Mouse (Mus musculus) E14TG2a.4 (cell line): ENCODE measurements around the gene Ing2.
A peak's percentile ranks its signal among the peaks of the same experiment; 100 is the strongest.

ENCODE experiments used
- H3K27me3 ChIP-seq: 2 replicates; pipeline ENCODE4 v1.6.1; 2014; ENCODE audit warnings: low read length, control low read depth; ENCODE audit not compliant: insufficient read depth
- H3K36me3 ChIP-seq: 2 replicates; pipeline ENCODE4 v1.6.1; 2014; ENCODE audit warnings: low read length, control low read depth; ENCODE audit not compliant: insufficient read depth
- H3K4me1 ChIP-seq: replicated peaks from 2 replicates; pipeline ENCODE4 v1.6.1; 2014; ENCODE audit warnings: low read depth, low read length, control low read depth
- H3K4me3 ChIP-seq: replicated peaks from 2 replicates; pipeline ENCODE4 v1.5.1; 2014; ENCODE audit warnings: mild to moderate bottlenecking, low read length
- H3K9me3 ChIP-seq: 2 replicates; pipeline ENCODE4 v1.6.1; 2014; ENCODE audit warnings: low read length, control low read depth
- CTCF ChIP-seq: conservative IDR thresholded peaks from 2 replicates; pipeline ENCODE4 v1.5.1; 2014; ENCODE audit warnings: low read length
- NANOG ChIP-seq: IDR thresholded peaks from 2 replicates; pipeline ENCODE4 v1.6.1; 2014; ENCODE audit warnings: borderline replicate concordance, low read length, mixed read lengths
- POU5F1 ChIP-seq: IDR thresholded peaks from 2 replicates; pipeline ENCODE4 v1.6.1; 2014; ENCODE audit warnings: low read length, borderline replicate concordance

Gene Ing2

DNA sequence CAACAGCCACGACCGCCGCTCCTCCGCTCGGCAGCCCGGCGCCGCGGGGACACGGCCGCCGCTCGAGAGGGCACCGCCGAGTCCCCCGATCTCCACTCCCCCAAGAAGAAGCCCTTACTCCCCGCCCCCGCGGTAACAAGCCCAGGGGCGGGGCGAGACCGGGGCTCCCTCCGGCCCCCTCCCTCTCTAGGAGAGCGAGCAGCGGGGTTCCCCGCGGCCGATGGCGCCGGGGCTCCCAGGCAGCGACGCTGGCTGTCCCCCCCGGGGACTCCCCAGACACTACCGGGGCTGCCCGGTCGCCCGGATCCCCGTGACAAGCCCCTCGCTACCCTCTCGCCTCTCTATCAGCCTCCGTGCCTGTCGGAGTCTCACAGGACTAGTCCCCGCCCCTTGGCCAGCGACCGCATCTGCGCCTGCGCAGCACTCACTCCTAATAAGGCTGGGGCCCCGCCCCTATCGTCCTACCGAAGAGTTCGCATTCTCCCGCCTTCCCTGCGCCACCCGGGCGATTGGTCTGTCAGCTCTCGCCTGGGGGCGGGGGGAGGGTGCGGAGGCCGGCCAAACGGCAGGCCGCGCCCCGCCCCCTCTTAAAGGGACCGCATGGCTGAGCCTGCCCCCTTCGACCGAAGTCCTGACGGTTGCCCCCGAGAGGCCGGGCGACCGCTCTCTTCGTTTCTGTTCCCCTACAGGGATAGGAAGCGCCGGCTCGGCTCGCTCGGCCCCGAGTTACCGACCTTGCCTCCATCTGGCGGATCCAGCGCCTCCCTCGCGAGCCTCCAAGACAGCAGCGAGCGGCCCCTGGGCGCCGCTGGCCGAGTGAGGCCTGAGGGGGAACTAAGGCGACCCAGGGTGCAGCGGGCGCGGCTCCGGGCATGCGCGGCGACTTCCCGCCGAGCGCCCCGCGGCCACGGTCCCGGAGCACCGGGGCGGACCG lies at the start of gene Ing2:
TSS of gene Ing2 (minus strand) at position 780 of the 934 bp plus-strand sequence.
- Histone ChIP-seq H3K4me1 (peaks cover 26% of the 10 kb centered on the region), H3K9me3 (no peaks in the 10 kb centered on the region), H3K27me3 (no peaks in the 10 kb centered on the region), H3K36me3 (no peaks in the 10 kb centered on the region), H3K4me3 (peak within 1 kb of the TSS; percentile 99)
- no peak for TF ChIP-seq POU5F1
- TF ChIP-seq CTCF: no peak
- no peak for TF ChIP-seq NANOG

DNA sequence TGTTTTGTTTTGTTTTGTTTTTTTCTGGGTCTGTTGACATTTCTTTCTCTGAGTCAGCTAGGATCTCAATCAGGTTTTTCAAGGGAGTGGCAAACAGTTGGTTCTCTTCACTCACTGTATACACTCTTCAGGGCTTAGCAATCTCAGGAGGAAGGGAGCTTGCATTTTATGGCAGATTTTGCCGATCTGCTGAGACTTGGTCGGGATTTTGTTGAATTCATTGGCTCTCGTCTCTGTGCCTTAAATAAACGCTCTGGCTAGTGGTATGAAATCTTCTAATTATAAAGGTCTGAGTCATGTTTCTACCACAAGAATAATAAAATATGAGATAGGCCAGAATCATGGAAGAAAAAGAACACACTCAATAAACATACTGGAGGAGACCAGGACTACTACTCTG lies 46.3 kb upstream of the Ing2 start:
- H3K27me3 ChIP-seq: peaks cover 78% of the 10 kb centered on the region
- H3K4me3 ChIP-seq: no peak overlapping the region
- no peaks in the 10 kb centered on the region for H3K36me3 ChIP-seq
- TF ChIP-seq NANOG (no peak), CTCF (no peak), POU5F1 (no peak)
- H3K4me1 ChIP-seq: peaks cover 37% of the 10 kb centered on the region
- no peaks in the 10 kb centered on the region for H3K9me3 ChIP-seq

DNA sequence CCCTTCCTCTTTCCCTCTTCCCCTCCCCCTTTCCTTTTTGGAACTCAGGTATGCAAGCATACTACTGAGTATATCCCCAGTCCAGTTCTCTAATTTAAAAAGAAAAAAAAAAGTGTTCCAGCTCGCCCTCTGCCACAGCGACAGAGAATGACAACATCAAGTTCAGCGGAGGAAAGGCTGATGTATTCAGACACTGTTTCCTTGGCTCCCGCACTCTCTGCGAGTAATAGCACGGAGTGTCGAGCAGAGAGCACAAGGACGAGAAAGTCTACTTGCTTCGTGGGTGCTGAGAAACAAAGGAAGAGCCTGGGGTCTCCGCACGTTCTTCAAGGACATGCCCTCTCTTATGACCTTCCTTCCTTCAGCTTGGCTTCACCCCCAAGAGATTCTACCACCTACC lies 43.3 kb upstream of the Ing2 start:
- Histone ChIP-seq H3K27me3 (peaks cover 56% of the 10 kb centered on the region), H3K36me3 (no peaks in the 10 kb centered on the region), H3K4me1 (peaks cover 30% of the 10 kb centered on the region), H3K4me3 (0 out of 2 replicates have a peak overlapping the region, but pooled peaks have one; percentile 29), H3K9me3 (no peaks in the 10 kb centered on the region)
- TF ChIP-seq POU5F1: no peak
- TF ChIP-seq CTCF: no peak
- TF ChIP-seq NANOG: no peak

DNA sequence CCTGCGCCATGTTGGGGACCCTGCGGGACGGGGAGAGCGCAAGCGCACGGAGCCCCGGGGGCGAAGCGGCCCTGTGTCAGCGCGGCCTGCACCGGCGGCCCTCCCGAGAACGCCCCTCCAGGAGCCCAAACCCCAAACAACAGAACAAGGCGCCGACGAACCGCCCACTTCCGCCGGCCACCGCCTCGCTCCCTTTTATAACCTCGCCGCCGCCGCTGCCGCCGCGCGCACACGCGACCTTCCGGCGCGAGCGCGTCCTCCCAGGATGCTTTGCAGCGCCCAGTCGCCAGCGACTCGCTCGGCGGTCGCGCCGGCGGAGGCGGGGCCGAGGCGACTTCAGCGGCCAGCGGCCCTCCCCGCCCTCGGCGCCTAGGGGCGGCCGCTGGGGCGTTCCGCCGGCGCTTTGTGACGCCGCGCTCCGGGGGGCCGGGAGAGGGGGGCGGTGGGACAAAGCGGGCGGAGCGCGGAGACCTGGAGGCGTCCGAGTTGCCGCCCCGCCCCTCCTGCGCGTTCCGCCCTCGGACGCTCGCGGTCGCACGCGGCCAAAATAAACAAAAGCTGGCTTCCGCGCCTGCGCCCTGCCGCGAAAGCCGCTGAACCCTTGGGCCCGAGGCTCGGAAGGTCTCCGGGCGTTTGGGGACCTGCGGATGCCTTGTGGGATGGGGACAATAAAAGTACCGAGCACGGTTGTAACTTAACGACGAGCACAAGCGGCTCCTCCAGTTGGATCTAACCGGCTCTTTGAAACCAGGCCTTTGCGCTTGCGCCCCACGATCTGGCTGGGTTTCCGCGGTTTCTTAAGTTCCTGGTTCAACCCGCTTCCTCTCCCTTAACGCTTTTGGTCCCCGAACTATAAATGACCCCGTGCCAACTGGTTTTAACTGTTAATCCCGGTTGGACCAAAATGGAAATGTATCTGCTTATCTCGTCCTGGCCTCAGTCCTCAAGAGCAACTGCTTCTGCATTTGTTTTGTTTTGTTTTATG lies 38.7 kb upstream of the Ing2 start, which contains the start of gene Cdkn2aip:
TSS of gene Cdkn2aip (minus strand) at position 172 of the 985 bp plus-strand sequence.
- TF ChIP-seq POU5F1 (no peak), NANOG (no peak), CTCF (no peak)
- H3K9me3 ChIP-seq: no peaks in the 10 kb centered on the region
- H3K4me3 ChIP-seq: peak within 1 kb of the TSS; percentile 98
- peaks cover 22% of the 10 kb centered on the region for H3K36me3 ChIP-seq
- peaks cover 19% of the 10 kb centered on the region for H3K27me3 ChIP-seq
- peaks cover 44% of the 10 kb centered on the region for H3K4me1 ChIP-seq

DNA sequence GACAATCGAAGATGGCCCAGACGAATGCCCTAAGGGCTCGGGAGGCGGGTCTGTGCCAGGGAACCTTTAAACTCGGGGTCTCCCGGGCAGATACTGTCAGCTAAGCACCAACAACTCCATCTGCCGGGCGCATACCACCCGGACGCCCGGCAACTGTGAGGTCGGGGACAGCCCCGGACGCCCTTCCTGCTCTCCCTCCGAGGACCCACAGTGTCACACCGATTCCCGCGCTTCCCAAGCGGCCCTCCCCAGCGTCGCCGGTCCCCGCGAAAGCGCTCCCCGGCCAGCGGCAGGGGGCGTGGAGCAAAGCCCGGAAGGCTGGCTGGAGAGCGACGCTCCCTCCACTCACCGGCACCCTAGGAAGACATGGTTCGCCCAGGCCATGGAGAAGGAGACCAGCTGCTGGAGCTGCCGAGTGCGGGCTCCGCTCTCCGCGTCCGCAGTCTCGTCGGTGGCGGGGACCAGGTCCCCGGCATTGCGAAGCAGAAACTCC lies 37.9 kb upstream of the Ing2 start:
- H3K36me3 ChIP-seq: peaks cover 27% of the 10 kb centered on the region
- TF ChIP-seq POU5F1 (no peak), NANOG (no peak), CTCF (no peak)
- H3K27me3 ChIP-seq: peaks cover 14% of the 10 kb centered on the region
- H3K9me3 ChIP-seq: no peaks in the 10 kb centered on the region
- peaks cover 42% of the 10 kb centered on the region for H3K4me1 ChIP-seq
- H3K4me3 ChIP-seq: peak overlapping the region; percentile 98

DNA sequence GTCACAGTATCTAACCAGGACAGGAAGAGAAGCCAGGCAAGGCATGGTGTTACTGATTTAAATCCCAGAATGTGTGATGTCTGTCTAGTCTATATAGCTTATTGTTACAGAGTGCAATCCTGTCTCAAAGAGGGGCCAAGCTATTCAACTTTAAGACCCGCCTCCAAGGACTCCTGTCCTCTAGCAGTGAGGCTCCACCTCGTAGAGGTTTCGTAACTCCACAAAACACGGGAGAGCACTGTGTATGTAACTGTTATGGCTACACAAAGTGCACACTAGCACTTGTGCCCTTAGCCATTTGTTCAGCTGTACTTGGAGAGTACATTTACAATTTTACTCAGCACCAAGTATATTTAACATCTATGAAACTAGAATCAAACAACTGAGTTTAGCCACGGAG lies 32.8 kb upstream of the Ing2 start:
- Histone ChIP-seq H3K36me3 (peaks cover 36% of the 10 kb centered on the region), H3K9me3 (no peaks in the 10 kb centered on the region), H3K4me1 (peaks cover 41% of the 10 kb centered on the region), H3K27me3 (peaks cover 2% of the 10 kb centered on the region; the same call in 1 of the 2 replicates), H3K4me3 (no peak overlapping the region)
- TF ChIP-seq CTCF (no peak), NANOG (no peak), POU5F1 (no peak)

DNA sequence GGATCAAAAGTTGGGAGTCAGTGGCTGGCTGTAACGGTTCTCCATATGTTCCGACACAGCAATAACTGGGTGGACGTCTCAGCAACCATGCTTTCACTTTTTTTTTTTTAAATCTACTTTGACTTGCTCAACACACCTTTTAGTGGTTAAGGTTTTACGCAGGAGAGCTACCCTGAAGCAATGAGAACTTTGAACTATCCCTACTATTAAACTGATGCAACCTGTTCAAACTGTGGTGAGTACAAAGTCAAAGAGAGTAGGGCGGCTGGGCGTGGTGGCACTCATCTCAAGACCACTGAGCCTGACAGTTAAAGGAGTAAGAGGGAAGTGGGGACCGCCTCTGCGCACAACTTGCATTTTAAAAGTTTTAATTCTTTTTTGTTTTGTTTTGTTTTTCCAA lies 31.4 kb upstream of the Ing2 start:
- Histone ChIP-seq H3K27me3 (peaks cover 4% of the 10 kb centered on the region; the same call in 1 of the 2 replicates), H3K4me1 (peaks cover 29% of the 10 kb centered on the region), H3K9me3 (no peaks in the 10 kb centered on the region), H3K36me3 (peaks cover 30% of the 10 kb centered on the region), H3K4me3 (no peak overlapping the region)
- TF ChIP-seq CTCF: no peak
- no peak for TF ChIP-seq POU5F1
- TF ChIP-seq NANOG: no peak
